Mouse (Mus musculus): ENCODE measurements around the gene Vcan.
"Not testable (repeated sequence)": the region's sequence is repeated elsewhere in the genome, so short reads cannot be mapped to it uniquely, and the experiment has no call there.

Gene Vcan

GRCm38 (mm10) chr13:89741766-89742685 lies at the start of gene Vcan:
Gene Vcan, minus strand, starts transcription at chr13:89742509.
- in situ Hi-C loops (cut with MboI, MseI) = loop anchor here (5.0 kb wide), 1 partner anchor 310 kb away; no protein-coding TSS in a partner anchor

DNA sequence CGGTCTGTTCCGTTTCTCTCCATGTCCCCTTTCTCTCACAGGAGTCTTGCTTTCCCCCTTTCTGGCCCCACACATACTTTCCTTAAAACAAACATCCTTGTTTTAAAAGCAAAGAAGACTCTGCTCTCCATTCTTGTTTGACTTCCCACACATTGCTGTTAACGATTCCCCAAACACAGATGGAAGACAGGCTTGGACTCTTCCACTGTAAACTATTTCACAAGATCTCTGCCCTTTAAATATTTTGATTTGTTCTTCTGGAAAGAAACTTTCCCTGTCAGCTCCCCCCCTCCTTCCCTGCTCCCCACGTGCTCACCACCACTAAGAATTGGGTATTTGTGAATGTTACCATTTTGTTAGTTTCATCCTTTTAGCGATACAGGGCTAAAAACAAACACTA lies 49.2 kb upstream of the Vcan start:
- in situ Hi-C loops (cut with MboI, MseI) = no loop called here

- in situ Hi-C loops (cut with MboI, MseI) = no loop called here
These were observed 40.6 kb upstream of the Vcan start for GRCm38 (mm10) chr13:89782886-89783285.

DNA sequence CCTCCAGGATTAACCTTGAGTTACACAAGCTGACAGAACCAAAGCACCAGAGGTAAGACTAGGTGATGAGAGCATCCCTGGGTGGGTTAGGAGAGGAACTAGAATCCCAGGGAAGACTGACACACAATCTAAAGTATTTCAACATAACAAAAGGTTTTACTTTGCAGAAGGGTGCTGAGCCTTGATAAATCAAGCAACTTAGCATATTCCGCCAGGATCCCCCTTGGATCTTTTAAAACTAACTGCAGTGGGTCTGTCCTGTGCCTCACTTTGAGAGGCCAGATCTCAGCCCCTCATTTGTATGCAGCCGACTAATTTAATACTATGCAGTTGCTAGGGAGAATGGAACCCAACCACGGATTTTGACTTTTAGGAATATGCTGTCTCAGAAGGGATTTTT lies 38.0 kb upstream of the Vcan start:
- in situ Hi-C loops (cut with MboI, MseI) = no loop called here

DNA sequence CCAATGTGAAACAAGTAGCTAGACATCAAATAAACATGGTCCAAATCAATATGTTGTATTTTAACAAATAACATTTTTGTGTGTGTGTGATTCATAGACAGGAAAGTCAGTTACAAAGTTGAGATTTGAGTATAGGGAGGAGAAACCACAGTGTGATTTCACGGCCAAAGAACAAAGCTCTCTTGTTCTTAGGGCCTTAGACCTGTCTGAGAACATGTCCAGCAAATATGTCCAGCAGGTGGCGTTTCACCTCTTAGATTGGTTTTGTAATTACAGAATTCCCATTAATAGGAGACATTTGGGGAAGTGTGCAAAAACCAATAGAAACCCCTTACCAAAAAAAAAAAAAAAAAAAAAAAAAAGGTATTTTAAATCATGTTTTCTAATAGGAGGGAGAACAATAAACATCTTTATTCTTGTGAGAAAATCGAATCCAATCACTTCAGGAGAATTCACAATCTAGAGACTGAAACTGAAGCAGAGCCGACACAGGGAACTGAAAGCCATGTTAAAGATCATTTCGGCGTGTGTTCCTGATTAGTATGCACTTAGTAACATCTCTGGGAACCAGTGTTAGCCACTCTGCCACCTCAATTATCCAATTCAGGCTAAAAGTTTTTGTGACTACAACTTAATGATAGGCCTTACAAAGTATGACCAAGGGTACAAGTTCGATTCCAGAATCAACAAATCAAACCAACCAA lies 37.1 kb upstream of the Vcan start:
- in situ Hi-C loops (cut with MboI, MseI) = no loop called here

DNA sequence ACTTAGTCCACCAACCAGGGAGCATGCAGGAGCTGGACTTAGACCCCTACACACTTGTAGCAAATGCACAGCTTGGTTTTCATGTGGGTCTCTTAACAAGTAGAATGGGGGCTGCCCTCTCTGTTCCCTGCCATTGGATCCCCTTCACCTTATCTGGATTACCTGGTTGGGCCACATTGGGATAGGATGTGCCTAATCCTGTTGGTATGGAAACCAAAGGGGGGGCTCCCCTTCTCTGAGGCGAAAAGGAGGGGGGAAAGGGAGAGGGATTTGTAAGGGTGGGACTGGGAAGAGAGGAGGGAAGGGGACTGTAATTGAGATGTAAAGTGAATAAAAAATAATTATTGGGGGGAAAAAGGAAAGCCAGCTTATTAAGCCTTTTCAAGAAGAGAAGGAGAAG lies 35.5 kb upstream of the Vcan start:
- in situ Hi-C loops (cut with MboI, MseI) = no loop called here

- in situ Hi-C loops (cut with MboI, MseI) = no loop called here
These were observed 34.8 kb upstream of the Vcan start for GRCm38 (mm10) chr13:89777146-89777545.

DNA sequence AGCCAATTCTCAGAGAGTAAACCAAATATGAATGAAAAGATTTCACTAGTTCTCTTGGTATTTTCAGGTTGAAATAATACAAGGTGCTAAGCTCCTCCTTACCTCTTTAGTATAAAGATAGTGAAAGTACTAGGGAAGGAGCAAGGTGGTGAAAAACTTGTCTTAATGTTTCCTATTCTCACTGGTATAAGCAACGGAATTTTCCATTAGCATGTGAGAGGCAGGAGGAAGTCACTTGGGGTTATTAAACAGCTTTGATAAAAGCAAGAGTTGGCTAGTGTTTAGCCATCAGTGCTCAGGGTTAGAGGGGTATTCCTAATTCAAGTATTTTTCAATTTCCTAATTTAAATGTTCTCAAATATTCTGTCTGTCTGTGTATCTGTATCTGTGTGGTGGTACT lies 24.2 kb upstream of the Vcan start:
- in situ Hi-C loops (cut with MboI, MseI) = no loop called here

- in situ Hi-C loops (cut with MboI, MseI) = no loop called here
These were observed 23.7 kb upstream of the Vcan start for GRCm38 (mm10) chr13:89765966-89766365.

GRCm38 (mm10) chr13:89762339-89762738 lies 20.0 kb upstream of the Vcan start:
- in situ Hi-C loops (cut with MboI, MseI) = no loop called here

DNA sequence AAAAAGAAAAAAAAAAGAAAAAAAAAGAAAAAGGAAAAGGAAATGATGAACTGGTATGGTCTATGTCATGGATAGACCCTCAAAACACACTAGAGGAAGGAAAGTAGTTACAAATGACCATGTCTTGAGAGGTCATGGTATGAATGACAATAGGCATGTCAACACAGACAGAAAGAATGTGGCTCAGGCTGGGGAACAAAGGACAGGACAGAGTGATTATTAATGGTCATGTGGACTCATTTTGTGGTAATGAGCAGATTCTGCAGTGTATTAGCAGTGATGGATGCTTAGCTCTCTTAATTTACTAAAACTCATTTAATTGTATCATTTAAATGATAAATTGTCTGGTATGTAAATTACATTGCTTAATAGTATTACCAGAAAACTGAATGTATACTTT lies 14.0 kb upstream of the Vcan start:
- in situ Hi-C loops (cut with MboI, MseI) = no loop called here

DNA sequence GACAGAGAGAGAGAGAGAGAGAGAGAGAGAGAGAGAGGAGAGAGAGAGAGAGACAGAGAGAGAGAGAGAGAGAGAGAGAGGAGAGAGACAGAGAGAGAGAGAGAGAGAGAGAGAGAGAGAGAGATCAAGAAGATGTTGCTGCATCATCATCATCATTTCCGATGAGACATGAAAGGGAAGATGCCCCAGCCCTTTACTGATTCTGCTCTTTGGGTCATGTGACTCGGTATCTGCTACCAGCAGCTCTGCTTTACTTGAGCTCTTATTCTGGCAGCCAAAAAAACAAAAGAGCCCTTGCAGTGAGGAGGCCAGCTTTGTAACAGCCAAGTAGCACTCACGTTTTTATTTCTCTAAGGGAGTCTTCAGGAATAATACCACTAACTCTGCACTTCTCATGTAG lies 8.3 kb upstream of the Vcan start:
- in situ Hi-C loops (cut with MboI, MseI) = not testable (repeated sequence)

DNA sequence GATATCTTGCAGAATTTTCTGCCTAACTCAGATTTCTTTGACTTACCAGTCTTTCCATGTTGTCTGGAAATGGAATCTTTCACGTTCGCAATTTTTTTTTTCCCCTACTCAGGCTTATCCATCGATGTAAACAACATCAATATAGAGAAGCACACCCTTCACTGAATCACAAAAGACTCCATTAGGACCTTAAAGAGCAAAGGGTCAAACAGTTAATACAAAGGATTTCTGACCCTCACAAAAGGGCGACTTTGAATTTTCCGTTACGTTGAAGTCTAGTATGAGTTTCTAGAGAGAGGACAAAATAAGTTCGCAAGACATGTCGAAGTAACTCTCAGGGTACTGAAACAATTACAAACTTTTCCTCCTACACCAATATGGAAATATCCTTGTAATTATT lies 892 bp upstream of the Vcan start:
- in situ Hi-C loops (cut with MboI, MseI) = loop anchor here (5.0 kb wide), 1 partner anchor 309 kb away; no protein-coding TSS in a partner anchor

- in situ Hi-C loops (cut with MboI, MseI) = loop anchor here (5.0 kb wide), 1 partner anchor 310 kb away; no protein-coding TSS in a partner anchor
These were observed 434 bp upstream of the Vcan start for GRCm38 (mm10) chr13:89742686-89743200.

DNA sequence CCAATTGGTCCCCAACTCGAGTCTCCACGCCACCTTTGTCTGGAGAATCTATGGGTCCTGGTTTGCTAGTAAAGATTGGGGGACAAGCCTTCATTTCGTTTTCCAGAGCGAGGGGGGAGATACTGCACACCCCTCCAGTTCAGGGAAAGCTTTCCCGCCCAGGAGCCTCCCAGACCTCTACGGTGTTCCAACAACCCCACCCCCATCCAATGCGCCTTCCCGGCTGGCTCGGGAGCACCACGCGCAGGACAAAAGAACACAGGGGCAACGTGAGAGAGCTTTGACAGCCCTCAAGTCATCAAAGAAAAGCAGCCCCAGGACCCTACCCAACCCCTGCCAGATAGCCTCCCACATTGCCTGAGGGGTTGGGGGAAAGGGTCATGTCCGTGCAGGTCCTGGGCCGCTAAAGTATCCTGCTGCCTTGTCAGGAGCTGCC lies 1.2 kb downstream of the Vcan start:
- in situ Hi-C loops (cut with MboI, MseI) = loop anchor here (5.0 kb wide), 1 partner anchor 311 kb away; no protein-coding TSS in a partner anchor

- in situ Hi-C loops (cut with MboI, MseI) = loop anchor here (5.0 kb wide), 1 partner anchor 312 kb away; no protein-coding TSS in a partner anchor
These were observed 1.8 kb downstream of the Vcan start for GRCm38 (mm10) chr13:89740243-89741115.

DNA sequence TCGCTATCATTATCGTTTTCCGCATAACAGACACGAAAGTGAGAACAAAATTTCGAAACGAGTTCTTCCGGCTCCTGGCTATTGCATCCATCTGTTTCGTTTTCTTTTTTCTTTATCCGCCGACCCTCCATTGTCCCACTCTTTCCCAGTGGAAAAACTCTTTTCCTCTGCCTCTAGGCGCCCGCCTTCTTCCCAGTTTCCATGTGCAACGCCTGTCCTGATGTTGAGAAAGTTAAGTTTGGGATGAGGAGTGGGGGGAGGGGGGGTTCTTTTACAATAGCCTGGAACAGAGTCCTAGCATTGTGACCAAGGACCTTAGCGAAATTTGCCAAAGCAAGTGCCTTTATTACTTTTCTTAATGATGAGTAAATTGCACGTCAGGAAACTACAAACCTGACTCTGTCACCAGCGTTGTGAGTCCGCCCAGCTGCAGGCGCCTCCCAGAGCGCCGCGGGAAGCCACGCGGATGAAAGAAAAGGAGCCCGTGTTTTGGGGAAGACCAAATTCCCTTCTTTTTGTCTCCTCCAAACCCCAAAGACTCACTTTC lies 2.5 kb downstream of the Vcan start:
- in situ Hi-C loops (cut with MboI, MseI) = loop anchor here (5.0 kb wide), 1 partner anchor 313 kb away; no protein-coding TSS in a partner anchor

DNA sequence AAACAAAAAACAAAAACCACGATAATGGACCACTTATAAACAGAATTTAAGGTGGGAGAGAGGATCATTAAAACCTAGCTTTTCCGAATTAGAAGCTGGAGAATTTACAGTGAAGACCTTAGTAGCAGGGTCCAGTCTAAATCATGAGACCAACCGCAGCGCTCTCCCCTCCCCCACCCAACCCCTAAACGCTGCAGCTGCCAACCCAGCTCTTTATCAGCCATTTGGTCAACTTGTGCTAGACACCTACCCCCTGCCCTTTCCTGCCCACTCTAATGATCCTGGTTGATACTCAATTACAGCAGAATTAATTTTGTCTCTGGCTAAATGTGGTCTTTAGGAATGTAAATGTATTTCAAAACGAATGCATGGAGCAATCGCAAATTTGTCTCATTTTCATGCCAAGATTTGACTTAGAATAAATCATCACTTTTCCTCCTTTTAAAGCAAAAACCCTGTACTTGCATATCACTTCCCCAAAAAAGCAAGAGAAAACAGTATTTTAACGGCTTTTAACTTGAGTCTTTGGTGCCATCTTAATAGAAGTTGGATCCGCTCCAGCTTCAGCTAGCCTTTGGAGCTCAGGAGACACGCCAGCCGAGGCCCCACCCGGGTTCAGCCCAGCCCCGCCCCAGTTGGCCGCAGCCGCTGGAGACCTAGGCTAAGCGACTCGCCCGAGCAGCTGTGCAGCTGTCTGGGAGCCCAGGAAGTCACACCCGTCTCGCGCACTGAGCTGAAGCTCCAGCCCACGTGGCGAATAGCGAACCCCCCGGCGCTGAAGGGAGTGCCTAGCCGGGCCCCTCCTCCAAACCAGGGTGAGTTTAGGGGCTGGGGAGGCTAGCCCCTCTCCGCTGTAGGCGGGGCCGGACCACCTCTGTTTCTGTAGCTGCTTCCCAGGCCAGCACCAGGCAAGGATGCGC lies 3.3 kb downstream of the Vcan start:
- in situ Hi-C loops (cut with MboI, MseI) = no loop called here

GRCm38 (mm10) chr13:89738275-89738674 lies 4.0 kb downstream of the Vcan start:
- in situ Hi-C loops (cut with MboI, MseI) = no loop called here

DNA sequence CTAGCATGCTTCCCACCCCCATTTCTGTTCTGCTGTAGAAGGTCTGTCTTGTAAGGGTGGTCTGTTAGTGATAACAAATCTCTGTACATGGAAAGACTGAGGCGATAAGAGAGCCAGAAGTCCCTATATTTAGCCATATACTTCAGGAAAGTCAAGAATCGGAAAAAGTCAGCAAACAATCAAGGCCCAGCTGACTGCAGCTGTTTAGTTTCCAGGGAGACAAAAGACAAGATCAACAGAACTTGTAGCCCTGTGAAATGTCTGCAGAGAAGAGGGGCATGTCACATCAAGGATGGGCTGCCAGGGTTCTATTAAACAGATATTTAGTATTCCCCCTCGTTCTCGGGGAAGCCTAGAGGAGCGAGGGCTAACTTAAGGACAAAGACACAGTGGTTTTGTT lies 7.2 kb downstream of the Vcan start:
- in situ Hi-C loops (cut with MboI, MseI) = no loop called here

Measured in T-helper 2 cell (primary cell).